Mouse (Mus musculus) megakaryocyte, embryonic 14.5 days (primary cell): Measurements from ENCODE around the gene Pold1.

ENCODE experiments used
- FLI1 ChIP-seq: IDR thresholded peaks from 2 replicates; pipeline ENCODE4 v1.6.1; 2012; ENCODE audit warnings: low read length, inconsistent platforms, mixed read lengths
- GATA1 ChIP-seq: IDR thresholded peaks from 3 replicates; pipeline ENCODE4 v1.6.1; 2012; ENCODE audit warnings: mixed read lengths, low read length, inconsistent platforms, borderline replicate concordance

DNA sequence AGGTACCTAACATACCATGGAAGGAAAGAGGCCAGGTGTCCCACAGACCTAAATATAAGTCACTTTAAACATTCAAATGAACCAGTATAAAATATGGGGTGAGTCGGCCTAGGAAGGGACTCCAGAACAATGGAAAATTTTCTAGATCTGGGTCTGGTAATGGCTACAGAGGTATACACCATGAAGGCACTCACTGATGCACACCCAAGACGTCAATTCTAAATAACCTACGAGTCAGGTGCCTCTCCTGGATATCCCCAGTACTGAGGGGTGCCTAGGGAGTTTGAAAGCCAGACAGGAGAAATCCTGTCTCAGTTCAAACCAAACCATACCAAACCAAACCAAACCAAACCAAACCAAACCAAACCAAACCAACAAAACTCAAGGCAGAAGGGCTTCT, 18.1 kb downstream of the Pold1 start:
- TF ChIP-seq GATA1 = no peak
- TF ChIP-seq FLI1 = no peak
